8 mouse cellular contexts compared by ENCODE assay signal in genomic region chr12:110888606-110889005, GRCm38 (mm10). TPM values are rescaled to one million over a fixed set of nuclear protein-coding genes. Genes with fewer than 3 reads are reported as not detected.
DNase-seq lines count a peak whose midpoint lies in the region; ATAC-seq lines count a peak whose summit lies in the region.

No protein-coding gene starts in this region.

- peaks cover 21% of the 10 kb centered on the region for H3K4me1 ChIP-seq in hindbrain, embryonic 12.5 days
- peaks cover 12% of the 10 kb centered on the region for H3K4me1 ChIP-seq in midbrain, embryonic 11.5 days (ENCODE audit: control insufficient read depth, insufficient read depth, low read length)

- ATAC-seq in frontal cortex, adult (ENCODE audit: low TSS enrichment) = peak; percentile 36
- ATAC-seq in hindbrain, embryonic 12.5 days (ENCODE audit: low FRiP score) = no peak; the same call in none of the 2 replicates
- ATAC-seq in midbrain, embryonic 11.5 days (ENCODE audit: low FRiP score) = no peak; the same call in none of the 2 replicates
- no peak for ATAC-seq in inflammation-experienced regulatory T-cells, adult 6 months

- peak overlapping the region; percentile 86 for H3K9ac ChIP-seq in hindbrain, embryonic 12.5 days
- H3K9ac ChIP-seq in midbrain, embryonic 11.5 days (ENCODE audit: low read length) = peak overlapping the region; percentile 81

- WGBS in hindbrain, embryonic 12.5 days = under 1% methylated on average over 25 of the region's 25 CpGs
- WGBS in midbrain, embryonic 11.5 days = under 1% methylated on average over 25 of the region's 25 CpGs

- no peaks in the 10 kb centered on the region for H3K9me3 ChIP-seq in hindbrain, embryonic 12.5 days (replicated peaks)
- no peaks in the 10 kb centered on the region for H3K9me3 ChIP-seq in midbrain, embryonic 11.5 days (ENCODE audit: control insufficient read depth, low read length)

- DNase-seq in frontal cortex, postnatal 10 days (ENCODE audit: low spot score in 2 of 2) = no peak
- peak; percentile 59 for DNase-seq in right cerebral cortex, postnatal 14 days
- DNase-seq in right cerebral cortex, postnatal 4 days = no peak
- DNase-seq in midbrain, embryonic 11.5 days (ENCODE audit: low spot score, missing footprints) = peak; percentile 87
- no peak for DNase-seq in urinary bladder, postnatal 14 days (ENCODE audit: low spot score)

- H3K36me3 ChIP-seq in hindbrain, embryonic 12.5 days = peaks cover 3% of the 10 kb centered on the region; the same call in 1 of the 2 replicates
- H3K36me3 ChIP-seq in midbrain, embryonic 11.5 days (ENCODE audit: control insufficient read depth, insufficient read depth, low read length) = no peaks in the 10 kb centered on the region

- no peaks in the 10 kb centered on the region for H3K27me3 ChIP-seq in hindbrain, embryonic 12.5 days
- H3K27me3 ChIP-seq in midbrain, embryonic 11.5 days (ENCODE audit: control insufficient read depth, insufficient read depth, low read length) = no peaks in the 10 kb centered on the region

- H3K4me2 ChIP-seq in hindbrain, embryonic 12.5 days (replicated peaks) = peak overlapping the region; percentile 95
- H3K4me2 ChIP-seq in midbrain, embryonic 11.5 days = peak overlapping the region; percentile 92

- no peak overlapping the region for H3K27ac ChIP-seq in hindbrain, embryonic 12.5 days
- no peak overlapping the region for H3K27ac ChIP-seq in midbrain, embryonic 11.5 days (ENCODE audit: low read depth, low read length)

- H3K4me3 ChIP-seq in hindbrain, embryonic 12.5 days = peak overlapping the region; percentile 87
- H3K4me3 ChIP-seq in midbrain, embryonic 11.5 days (ENCODE audit: low read depth, low read length) = peak overlapping the region; percentile 83

RNA-seq across cellular contexts. Expression of gene Cinp, which starts 0.3 kb away (rescaled TPM):
- polyA plus RNA-seq in hindbrain, embryonic 12.5 days (2016; fragmentation: Nextera tagmentation; extraction: Ambion mirVana) = 60.9 and 61.5 TPM in 2 replicates
- 77.4 and 83.2 TPM in 2 replicates for polyA plus RNA-seq in midbrain, embryonic 11.5 days (2014; fragmentation: Nextera tagmentation; extraction: Ambion mirVana)
- 10 to 100 TPM; 38.4 to 45.4 (median 43.2) TPM for polyA plus RNA-seq in inflammation-experienced regulatory T-cells, adult 6 months (2017; shearing (Covaris generic))

RNA-seq across cellular contexts. Expression of gene Tecpr2, which starts 0.5 kb away (rescaled TPM):
- 8.4 and 8.8 TPM in 2 replicates for polyA plus RNA-seq in hindbrain, embryonic 12.5 days (2016; fragmentation: Nextera tagmentation; extraction: Ambion mirVana)
- polyA plus RNA-seq in midbrain, embryonic 11.5 days (2014; fragmentation: Nextera tagmentation; extraction: Ambion mirVana) = 4.1 and 4.2 TPM in 2 replicates
- 1 to 10 TPM in 2 of 3 experiments, under 1 TPM in 1; 0.88 to 1.6 (median 1.4) TPM for polyA plus RNA-seq in inflammation-experienced regulatory T-cells, adult 6 months (2017; shearing (Covaris generic))

RNA-seq across cellular contexts. Expression of gene Zfp839, which starts 38.6 kb away (rescaled TPM):
- 6.3 and 6.9 TPM in 2 replicates for polyA plus RNA-seq in hindbrain, embryonic 12.5 days (2016; fragmentation: Nextera tagmentation; extraction: Ambion mirVana)
- 1.4 and 1.8 TPM in 2 replicates for polyA plus RNA-seq in midbrain, embryonic 11.5 days (2014; fragmentation: Nextera tagmentation; extraction: Ambion mirVana)
- polyA plus RNA-seq in inflammation-experienced regulatory T-cells, adult 6 months (2017; shearing (Covaris generic)) = 1 to 10 TPM; 1.7 to 2.4 (median 2.3) TPM

RNA-seq across cellular contexts. Expression of gene Mok, which starts 47.9 kb away (rescaled TPM):
- 12.6 and 13.5 TPM in 2 replicates for polyA plus RNA-seq in hindbrain, embryonic 12.5 days (2016; fragmentation: Nextera tagmentation; extraction: Ambion mirVana)
- polyA plus RNA-seq in midbrain, embryonic 11.5 days (2014; fragmentation: Nextera tagmentation; extraction: Ambion mirVana) = 11.1 and 11.8 TPM in 2 replicates
- under 1 TPM in 2 of 3 experiments, not detected in 1; 0.50 to 0.57 TPM for polyA plus RNA-seq in inflammation-experienced regulatory T-cells, adult 6 months (2017; shearing (Covaris generic))

Comparison
In these comparisons a context has a peak if more than half of its experiments do, and no peak if none do; other contexts are left out.
1. DNase-seq: peak in right cerebral cortex, postnatal 14 days (single experiment) and midbrain, embryonic 11.5 days (single experiment); none in frontal cortex, postnatal 10 days (0 of 2), right cerebral cortex, postnatal 4 days (single experiment) and urinary bladder, postnatal 14 days (single experiment).